Mouse (Mus musculus) layer of hippocampus, adult 11-12 months (tissue): ENCODE data around the gene Hnrnpc.

Source experiments
- DNase-seq: peaks from one replicate; pipeline ENCODE4 v3.0.0; 2022; ENCODE audit warnings: low spot score

The Hnrnpc gene

DNA sequence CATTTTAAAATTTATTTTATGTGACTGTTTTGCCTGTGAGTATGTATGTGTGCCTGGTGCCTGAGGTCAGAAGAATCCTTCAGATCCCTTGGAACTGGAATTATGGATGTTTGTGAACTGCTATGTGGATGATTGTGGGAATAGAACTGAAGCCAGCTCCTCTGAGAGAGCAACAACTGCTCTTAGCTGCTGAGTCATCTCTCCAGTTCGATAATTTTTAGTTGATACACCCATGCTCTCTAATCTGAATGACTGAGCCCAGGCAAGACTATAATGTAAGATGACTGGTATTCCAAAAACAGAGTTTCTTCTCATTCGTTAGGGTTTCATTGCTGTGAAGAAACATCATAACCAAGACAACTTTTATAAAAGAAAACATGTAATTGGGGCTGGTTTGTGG, 79.7 kb downstream of the Hnrnpc start:
- DNase-seq, result no peak
